Mouse (Mus musculus): Measurements from ENCODE around the gene Arhgef15.
"Not testable (repeated sequence)": the region's sequence is repeated elsewhere in the genome, so short reads cannot be mapped to it uniquely, and the experiment has no call there.

Gene Arhgef15

DNA sequence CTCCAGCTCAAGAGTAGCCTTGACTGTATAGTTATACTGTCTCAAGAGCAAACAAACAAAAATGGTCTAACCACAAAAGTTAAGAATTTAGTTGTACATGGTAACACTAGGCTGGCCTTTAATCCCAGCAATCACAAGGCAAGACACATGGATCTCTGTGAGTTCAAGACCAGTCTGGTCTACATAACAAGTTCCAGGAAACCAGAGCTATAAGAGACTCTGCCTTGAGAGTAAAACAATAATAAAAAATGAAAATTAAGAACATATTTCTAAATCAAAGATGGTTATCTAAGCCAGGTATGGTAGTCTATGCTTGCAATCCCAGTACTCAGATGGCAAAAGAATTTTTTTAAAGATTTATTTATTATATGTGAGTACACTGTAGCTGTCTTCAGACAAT lies 7.8 kb upstream of the Arhgef15 start:
- DNase-seq: no peak

DNA sequence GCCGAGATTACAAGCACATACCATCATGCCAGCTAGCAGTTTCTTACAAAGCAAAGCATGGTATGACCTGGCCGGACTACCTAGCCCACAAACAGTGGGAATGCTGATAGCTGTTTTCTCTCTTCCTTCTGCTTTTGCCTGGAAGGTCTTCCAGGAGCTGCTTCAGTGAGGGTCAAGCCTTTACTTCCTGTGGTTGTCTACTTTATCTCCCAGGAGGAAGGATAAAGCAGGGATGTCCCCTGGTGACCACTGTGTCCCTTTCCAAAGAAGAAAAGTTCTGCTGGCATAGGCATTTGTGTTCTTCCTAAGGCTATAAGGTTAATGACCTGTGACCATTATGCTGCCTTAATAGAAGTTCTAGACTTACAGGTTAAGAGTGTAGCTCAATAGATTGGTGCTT lies 6.1 kb upstream of the Arhgef15 start:
- no peak for DNase-seq

DNA sequence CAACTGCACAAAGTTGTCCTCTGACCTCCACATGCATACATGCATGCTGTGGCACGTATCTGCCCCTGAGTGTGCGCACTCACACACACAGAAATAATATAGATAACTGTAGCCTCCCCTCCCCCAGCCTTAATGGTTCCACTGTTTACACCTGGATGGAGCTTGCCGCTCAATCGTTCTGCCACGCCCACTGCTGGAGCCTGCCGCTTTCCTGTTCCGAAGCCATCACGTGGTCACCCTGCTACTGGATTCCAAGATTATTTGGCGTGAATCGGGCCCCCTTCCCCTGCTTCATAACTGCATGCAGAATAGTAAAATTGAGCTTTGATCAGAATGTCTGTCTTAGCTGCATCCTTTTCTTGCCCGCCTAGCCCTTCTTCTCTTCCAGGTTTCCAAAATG lies 4.9 kb upstream of the Arhgef15 start:
- not testable (repeated sequence) for DNase-seq

DNA sequence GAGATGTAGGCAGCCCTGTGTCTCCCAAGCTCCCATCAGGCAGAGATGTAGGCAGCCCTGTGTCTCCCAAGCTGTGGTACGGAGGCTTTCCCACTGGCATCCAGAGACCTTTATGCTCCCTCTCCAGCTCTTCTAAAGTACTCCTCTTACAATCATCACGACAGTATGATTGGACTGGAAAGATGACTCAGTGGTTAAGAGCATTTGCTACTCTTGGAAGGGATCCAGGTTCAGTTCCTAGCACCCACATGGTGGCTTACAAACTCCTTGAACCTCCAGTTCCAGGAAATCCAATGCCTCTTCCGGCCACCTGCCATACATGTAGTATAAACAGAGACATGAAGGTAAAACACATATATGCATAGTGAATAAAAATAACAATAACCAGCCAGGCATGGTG lies 4.3 kb upstream of the Arhgef15 start:
- DNase-seq: no peak

DNA sequence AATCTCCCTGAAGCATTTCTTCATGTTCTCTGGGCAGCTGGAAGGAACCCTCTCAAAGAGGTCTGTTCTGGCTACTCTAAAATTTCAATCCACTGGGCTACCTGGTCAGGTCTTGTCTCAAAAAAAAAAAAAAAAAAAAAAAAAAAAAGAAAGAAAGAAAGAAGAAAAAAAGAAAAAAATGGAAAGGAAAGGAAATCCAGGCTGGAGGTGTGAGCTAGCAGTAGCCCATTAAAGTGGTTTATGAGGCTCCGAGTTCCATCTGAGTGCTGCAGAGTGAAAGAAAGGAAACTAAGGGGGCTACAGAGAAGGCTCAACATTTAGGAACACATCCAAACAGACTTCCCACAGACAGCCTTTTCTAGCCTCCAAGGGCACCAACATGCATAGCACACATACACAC lies 691 bp upstream of the Arhgef15 start:
- DNase-seq: no peak

- no peak for DNase-seq
These were observed 583 bp downstream of the Arhgef15 start for GRCm38 (mm10) chr11:68956697-68957096.

GRCm38 (mm10) chr11:68956107-68956506 lies 1.2 kb downstream of the Arhgef15 start:
- DNase-seq: no peak

- DNase-seq: no peak
These were observed 1.8 kb downstream of the Arhgef15 start for GRCm38 (mm10) chr11:68955473-68955872.

GRCm38 (mm10) chr11:68954408-68954807 lies 2.9 kb downstream of the Arhgef15 start:
- no peak for DNase-seq

DNA sequence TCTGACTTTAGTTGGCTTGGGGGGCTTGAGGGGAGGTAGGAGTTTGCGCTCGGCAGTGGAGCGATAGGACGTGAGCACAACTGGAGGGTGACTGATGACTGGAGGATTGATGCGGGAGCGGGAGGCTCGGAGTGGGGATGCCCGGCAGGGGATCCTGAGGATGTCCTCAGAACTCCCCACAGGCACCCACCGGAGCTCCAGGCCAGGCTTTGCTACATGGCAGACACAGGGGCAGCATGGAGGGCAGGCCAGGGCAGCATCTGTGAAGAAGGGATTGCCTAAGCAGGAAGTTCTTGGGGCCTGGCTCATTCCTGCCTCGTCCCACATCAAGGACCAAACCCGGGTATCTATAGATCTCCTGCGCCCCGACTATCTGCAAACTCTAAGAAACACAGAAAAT lies 3.4 kb downstream of the Arhgef15 start:
- DNase-seq: no peak

GRCm38 (mm10) chr11:68947542-68947993 lies 9.7 kb downstream of the Arhgef15 start:
- DNase-seq: peak; percentile 66

DNA sequence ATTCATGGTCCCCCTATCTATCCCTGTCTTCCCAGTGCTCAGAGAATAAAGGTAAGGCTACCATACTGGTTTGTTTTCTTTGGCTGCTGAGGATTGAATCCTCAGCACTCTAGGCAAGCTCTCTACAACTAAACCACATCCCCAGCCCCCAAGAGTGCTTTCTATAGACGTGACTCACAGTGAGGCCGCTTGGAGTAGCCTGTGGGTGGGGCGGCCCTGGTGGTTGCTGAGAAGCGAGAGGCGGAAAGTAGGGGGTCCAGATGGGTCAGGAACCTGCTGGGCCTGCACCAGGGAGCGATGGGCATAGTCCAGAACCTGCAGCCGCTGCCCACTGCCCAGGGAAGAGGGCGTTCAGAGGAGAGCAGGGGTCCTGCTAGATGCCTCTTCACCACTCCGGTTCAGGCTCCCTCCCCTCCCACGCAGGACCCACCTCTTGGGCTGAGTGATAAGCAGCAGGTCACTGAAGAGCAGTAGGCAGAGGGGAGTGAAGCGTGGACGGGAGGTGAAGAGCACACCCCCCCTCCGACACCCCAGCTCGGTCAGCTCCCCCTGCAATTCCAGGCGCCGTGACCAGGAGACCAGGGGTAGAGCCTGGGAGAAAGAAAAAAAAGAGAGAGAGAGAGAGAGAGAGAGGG lies 10.4 kb downstream of the Arhgef15 start:
- DNase-seq: no peak

GRCm38 (mm10) chr11:68946001-68946400 lies 11.3 kb downstream of the Arhgef15 start:
- no peak for DNase-seq

DNA sequence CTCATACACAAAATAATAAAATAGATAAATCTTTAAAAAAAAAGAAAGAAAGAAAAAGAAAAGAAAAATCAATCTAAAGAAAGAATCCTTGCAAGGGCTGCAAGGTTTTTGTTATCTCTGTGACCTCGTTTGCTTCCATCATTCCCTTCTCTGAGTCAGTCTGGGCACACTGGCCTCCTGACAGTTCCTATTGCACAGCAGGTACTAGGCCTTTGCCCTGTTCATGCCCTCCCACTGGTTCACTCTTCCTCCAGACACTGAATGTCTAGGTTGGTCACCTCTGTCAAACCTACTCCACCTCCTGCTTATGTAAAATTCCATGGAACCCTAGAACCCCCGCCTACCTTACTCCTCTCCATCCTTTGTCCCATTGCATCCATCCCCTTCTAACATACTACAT lies 12.0 kb downstream of the Arhgef15 start:
- DNase-seq: no peak

GRCm38 (mm10) chr11:68942731-68943130 lies 14.5 kb downstream of the Arhgef15 start:
- DNase-seq: no peak

GRCm38 (mm10) chr11:68940516-68940915 lies 16.8 kb downstream of the Arhgef15 start:
- DNase-seq: no peak

DNA sequence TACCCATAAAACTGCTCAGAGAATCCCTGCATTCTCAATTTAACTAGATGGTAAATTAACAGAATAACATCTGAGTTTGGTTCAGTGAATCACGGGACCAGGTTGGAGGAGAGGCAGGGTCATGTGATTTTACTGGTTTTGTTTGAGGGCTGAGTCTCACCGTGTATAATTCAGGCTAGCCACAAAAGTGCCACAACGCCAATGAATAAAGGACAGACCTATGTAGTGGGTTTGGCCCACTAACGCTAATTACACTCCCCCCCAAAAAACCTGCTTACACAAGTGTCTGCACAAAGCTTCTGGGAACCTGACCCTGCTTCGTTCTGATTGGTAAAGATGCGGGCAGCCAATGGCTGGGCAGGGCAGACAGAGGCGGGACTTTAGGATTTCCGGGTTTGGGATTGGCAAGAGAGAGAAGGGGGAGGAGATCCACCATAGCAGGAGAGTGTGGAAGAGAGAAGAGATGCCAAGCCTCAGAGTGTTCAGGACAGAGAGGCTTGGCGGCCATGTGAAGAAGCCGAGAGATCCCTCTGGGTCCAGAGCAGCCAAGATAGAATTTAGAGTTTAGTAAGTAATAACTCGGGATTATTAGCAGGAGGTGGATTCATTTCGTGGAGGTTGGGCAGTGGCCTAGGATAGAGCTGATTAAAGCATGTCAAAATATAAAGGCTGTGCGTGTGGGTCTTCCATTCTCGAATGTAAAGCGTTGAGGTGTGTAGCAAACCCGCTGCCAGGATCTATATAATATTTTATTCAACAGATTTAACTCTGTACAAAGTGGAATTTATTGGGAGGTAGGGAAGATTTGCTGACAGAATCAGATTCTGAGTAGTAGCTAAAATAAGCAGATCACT lies 17.6 kb downstream of the Arhgef15 start:
- DNase-seq: peak; percentile 85

GRCm38 (mm10) chr11:68936951-68937350 lies 20.3 kb downstream of the Arhgef15 start:
- DNase-seq: not testable (repeated sequence)

GRCm38 (mm10) chr11:68933885-68934507 lies 23.3 kb downstream of the Arhgef15 start:
- DNase-seq: no peak

GRCm38 (mm10) chr11:68929947-68930346 lies 27.3 kb downstream of the Arhgef15 start:
- DNase-seq: no peak

DNA sequence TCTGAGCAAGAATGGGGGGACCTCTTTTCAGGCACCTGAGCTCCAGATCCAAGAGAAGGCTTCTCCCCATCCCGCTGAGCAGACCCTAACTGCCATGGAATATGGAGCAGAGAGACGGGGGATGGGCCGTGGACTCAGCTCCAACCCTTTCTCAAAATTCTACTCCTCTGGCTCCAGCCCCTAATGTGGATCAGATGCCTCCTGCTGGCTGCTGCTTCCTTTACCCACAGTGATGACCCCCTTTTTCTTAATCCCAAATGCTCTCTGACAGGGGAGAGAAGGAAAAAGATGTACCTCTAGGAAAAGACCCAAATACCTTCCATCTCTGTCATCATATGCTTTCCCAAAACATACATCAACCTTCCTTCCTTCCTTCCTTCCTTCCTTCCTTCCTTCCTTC lies 30.3 kb downstream of the Arhgef15 start, which contains the start of gene Odf4:
Gene Odf4 (minus strand): TSS at position 101 of the 400 bp plus-strand sequence.
- DNase-seq: no peak

GRCm38 (mm10) chr11:68924749-68925148 lies 32.5 kb downstream of the Arhgef15 start:
- no peak for DNase-seq

DNA sequence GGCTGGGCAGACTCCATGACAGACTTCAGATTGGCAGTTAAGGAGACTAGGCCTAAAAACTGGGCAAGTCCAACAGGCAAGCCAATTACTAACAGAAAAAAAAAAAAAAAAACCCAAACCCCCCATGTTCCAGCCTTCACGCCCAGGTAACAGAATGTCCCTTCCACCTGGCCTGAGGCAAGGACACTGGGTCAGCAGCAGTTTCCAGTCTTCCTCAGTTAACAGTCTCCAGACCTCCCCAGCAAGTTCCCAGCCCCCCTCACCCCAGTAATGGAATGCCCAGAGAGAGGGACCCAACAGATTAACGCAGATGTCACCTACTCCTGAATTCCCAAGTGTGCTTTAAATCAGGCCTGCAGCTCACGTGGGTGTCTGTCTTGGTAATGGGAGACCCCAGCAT lies 34.1 kb downstream of the Arhgef15 start:
- no peak for DNase-seq

GRCm38 (mm10) chr11:68914566-68914965 lies 42.7 kb downstream of the Arhgef15 start:
- no peak for DNase-seq

Measured in cerebellum, adult 8-10 months (tissue).